Mouse (Mus musculus): ENCODE data around the gene Best1. TPM values are rescaled to one million over a fixed set of nuclear protein-coding genes. Genes with fewer than 3 reads are reported as not detected.

The Best1 gene
- polyA plus RNA-seq, 1 experiment from 2014 or later: 2.5 TPM

GRCm38 (mm10) chr19:9952912-9953311, 48.5 kb downstream of the Best1 start:
- no peak overlapping the region for H3K27ac ChIP-seq (replicated peaks; ENCODE audit: low read depth, low read length)
- H3K36me3 ChIP-seq (ENCODE audit: control insufficient read depth, insufficient read depth, low read length): no peaks in the 10 kb centered on the region
- H3K4me1 ChIP-seq (ENCODE audit: control insufficient read depth, insufficient read depth, low read length): 0 out of 2 replicates have a peak, but pooled peaks cover 4% of the 10 kb centered on the region
- no peak overlapping the region for H3K9ac ChIP-seq (replicated peaks; ENCODE audit: low read length)
- 93% methylated on average over 3 of the region's 3 CpGs for WGBS
- no peak for ATAC-seq (ENCODE audit: low FRiP score, low TSS enrichment)
- H3K4me3 ChIP-seq (replicated peaks; ENCODE audit: low read depth, low read length): no peak overlapping the region
- no peaks in the 10 kb centered on the region for H3K27me3 ChIP-seq (ENCODE audit: control insufficient read depth, insufficient read depth, low read length)
- DNase-seq: no peak
- no peaks in the 10 kb centered on the region for H3K9me3 ChIP-seq (ENCODE audit: control insufficient read depth, low read length)
- H3K4me2 ChIP-seq (ENCODE audit: low read length): no peak overlapping the region

- WGBS: 80% methylated on average over 3 of the region's 3 CpGs
- Histone ChIP-seq H3K9ac (replicated peaks; ENCODE audit: low read length) (no peak overlapping the region), H3K27ac (replicated peaks; ENCODE audit: low read depth, low read length) (no peak overlapping the region), H3K9me3 (ENCODE audit: control insufficient read depth, low read length) (no peaks in the 10 kb centered on the region), H3K27me3 (ENCODE audit: control insufficient read depth, insufficient read depth, low read length) (no peaks in the 10 kb centered on the region), H3K4me2 (ENCODE audit: low read length) (no peak overlapping the region), H3K36me3 (ENCODE audit: control insufficient read depth, insufficient read depth, low read length) (no peaks in the 10 kb centered on the region), H3K4me1 (ENCODE audit: control insufficient read depth, insufficient read depth, low read length) (0 out of 2 replicates have a peak, but pooled peaks cover 4% of the 10 kb centered on the region), H3K4me3 (replicated peaks; ENCODE audit: low read depth, low read length) (no peak overlapping the region)
- no peak for DNase-seq
- no peak for ATAC-seq (ENCODE audit: low FRiP score, low TSS enrichment)
Observed at GRCm38 (mm10) chr19:9952390-9952789, 49.0 kb downstream of the Best1 start.

- Histone ChIP-seq H3K27me3 (ENCODE audit: control insufficient read depth, insufficient read depth, low read length) (no peaks in the 10 kb centered on the region), H3K9me3 (ENCODE audit: control insufficient read depth, low read length) (no peaks in the 10 kb centered on the region), H3K4me2 (ENCODE audit: low read length) (no peak overlapping the region), H3K27ac (replicated peaks; ENCODE audit: low read depth, low read length) (no peak overlapping the region), H3K36me3 (ENCODE audit: control insufficient read depth, insufficient read depth, low read length) (no peaks in the 10 kb centered on the region), H3K4me1 (ENCODE audit: control insufficient read depth, insufficient read depth, low read length) (no peaks in the 10 kb centered on the region), H3K9ac (replicated peaks; ENCODE audit: low read length) (no peak overlapping the region), H3K4me3 (replicated peaks; ENCODE audit: low read depth, low read length) (no peak overlapping the region)
- 88% methylated on average over 3 of the region's 3 CpGs for WGBS
- DNase-seq (no peak), ATAC-seq (ENCODE audit: low FRiP score, low TSS enrichment) (no peak)
Observed at GRCm38 (mm10) chr19:9946986-9947385, 54.4 kb downstream of the Best1 start.

GRCm38 (mm10) chr19:9945800-9946564, 55.5 kb downstream of the Best1 start:
- DNase-seq: no peak
- no peak overlapping the region for H3K4me2 ChIP-seq (ENCODE audit: low read length)
- H3K9me3 ChIP-seq (ENCODE audit: control insufficient read depth, low read length): no peaks in the 10 kb centered on the region
- H3K4me1 ChIP-seq (ENCODE audit: control insufficient read depth, insufficient read depth, low read length): no peaks in the 10 kb centered on the region
- no peak for ATAC-seq (ENCODE audit: low FRiP score, low TSS enrichment)
- H3K27me3 ChIP-seq (ENCODE audit: control insufficient read depth, insufficient read depth, low read length): no peaks in the 10 kb centered on the region
- 95% methylated on average over 8 of the region's 8 CpGs for WGBS
- H3K9ac ChIP-seq (replicated peaks; ENCODE audit: low read length): no peak overlapping the region
- no peak overlapping the region for H3K4me3 ChIP-seq (replicated peaks; ENCODE audit: low read depth, low read length)
- H3K27ac ChIP-seq (replicated peaks; ENCODE audit: low read depth, low read length): no peak overlapping the region
- no peaks in the 10 kb centered on the region for H3K36me3 ChIP-seq (ENCODE audit: control insufficient read depth, insufficient read depth, low read length)

GRCm38 (mm10) chr19:9942539-9943533, 58.6 kb downstream of the Best1 start:
- WGBS: 74% methylated on average over 10 of the region's 10 CpGs
- no peak overlapping the region for H3K27ac ChIP-seq (replicated peaks; ENCODE audit: low read depth, low read length)
- H3K9me3 ChIP-seq (ENCODE audit: control insufficient read depth, low read length): no peaks in the 10 kb centered on the region
- no peak overlapping the region for H3K9ac ChIP-seq (replicated peaks; ENCODE audit: low read length)
- H3K4me3 ChIP-seq (replicated peaks; ENCODE audit: low read depth, low read length): no peak overlapping the region
- no peaks in the 10 kb centered on the region for H3K36me3 ChIP-seq (ENCODE audit: control insufficient read depth, insufficient read depth, low read length)
- DNase-seq: no peak
- no peak for ATAC-seq (ENCODE audit: low FRiP score, low TSS enrichment)
- H3K4me2 ChIP-seq (ENCODE audit: low read length): no peak overlapping the region
- H3K27me3 ChIP-seq (ENCODE audit: control insufficient read depth, insufficient read depth, low read length): no peaks in the 10 kb centered on the region
- no peaks in the 10 kb centered on the region for H3K4me1 ChIP-seq (ENCODE audit: control insufficient read depth, insufficient read depth, low read length)

GRCm38 (mm10) chr19:9941809-9942208, 59.6 kb downstream of the Best1 start:
- Histone ChIP-seq H3K9me3 (ENCODE audit: control insufficient read depth, low read length) (no peaks in the 10 kb centered on the region), H3K4me2 (ENCODE audit: low read length) (no peak overlapping the region), H3K9ac (replicated peaks; ENCODE audit: low read length) (no peak overlapping the region), H3K27me3 (ENCODE audit: control insufficient read depth, insufficient read depth, low read length) (no peaks in the 10 kb centered on the region), H3K4me1 (ENCODE audit: control insufficient read depth, insufficient read depth, low read length) (no peaks in the 10 kb centered on the region), H3K4me3 (replicated peaks; ENCODE audit: low read depth, low read length) (no peak overlapping the region), H3K36me3 (ENCODE audit: control insufficient read depth, insufficient read depth, low read length) (no peaks in the 10 kb centered on the region), H3K27ac (replicated peaks; ENCODE audit: low read depth, low read length) (no peak overlapping the region)
- ATAC-seq (ENCODE audit: low FRiP score, low TSS enrichment) (no peak), DNase-seq (no peak)
- 48% methylated on average over 1 of the region's 1 CpGs for WGBS

- Histone ChIP-seq H3K9ac (replicated peaks; ENCODE audit: low read length) (no peak overlapping the region), H3K36me3 (ENCODE audit: control insufficient read depth, insufficient read depth, low read length) (no peaks in the 10 kb centered on the region), H3K27ac (replicated peaks; ENCODE audit: low read depth, low read length) (no peak overlapping the region), H3K4me1 (ENCODE audit: control insufficient read depth, insufficient read depth, low read length) (no peaks in the 10 kb centered on the region), H3K27me3 (ENCODE audit: control insufficient read depth, insufficient read depth, low read length) (no peaks in the 10 kb centered on the region), H3K4me2 (ENCODE audit: low read length) (no peak overlapping the region), H3K9me3 (ENCODE audit: control insufficient read depth, low read length) (no peaks in the 10 kb centered on the region), H3K4me3 (replicated peaks; ENCODE audit: low read depth, low read length) (no peak overlapping the region)
- DNase-seq (no peak), ATAC-seq (ENCODE audit: low FRiP score, low TSS enrichment) (no peak)
- WGBS: 4% methylated on average over 4 of the region's 4 CpGs
Observed at GRCm38 (mm10) chr19:9940903-9941302, 60.5 kb downstream of the Best1 start.

- 60% methylated on average over 7 of the region's 7 CpGs for WGBS
- Histone ChIP-seq H3K4me1 (ENCODE audit: control insufficient read depth, insufficient read depth, low read length) (no peaks in the 10 kb centered on the region), H3K4me3 (replicated peaks; ENCODE audit: low read depth, low read length) (no peak overlapping the region), H3K27ac (replicated peaks; ENCODE audit: low read depth, low read length) (no peak overlapping the region), H3K9ac (replicated peaks; ENCODE audit: low read length) (no peak overlapping the region), H3K4me2 (ENCODE audit: low read length) (no peak overlapping the region), H3K36me3 (ENCODE audit: control insufficient read depth, insufficient read depth, low read length) (no peaks in the 10 kb centered on the region), H3K9me3 (ENCODE audit: control insufficient read depth, low read length) (no peaks in the 10 kb centered on the region), H3K27me3 (ENCODE audit: control insufficient read depth, insufficient read depth, low read length) (no peaks in the 10 kb centered on the region)
- no peak for ATAC-seq (ENCODE audit: low FRiP score, low TSS enrichment)
- DNase-seq: no peak
Observed at GRCm38 (mm10) chr19:9939841-9940240, 61.6 kb downstream of the Best1 start.
